Mouse (Mus musculus): ENCODE measurements around the gene Dnajb11. TPM values are rescaled to one million over a fixed set of nuclear protein-coding genes. Genes with fewer than 3 reads are reported as not detected.

The Dnajb11 gene
- polyA plus RNA-seq, 1 experiment from 2014 or later: 122 TPM

DNA sequence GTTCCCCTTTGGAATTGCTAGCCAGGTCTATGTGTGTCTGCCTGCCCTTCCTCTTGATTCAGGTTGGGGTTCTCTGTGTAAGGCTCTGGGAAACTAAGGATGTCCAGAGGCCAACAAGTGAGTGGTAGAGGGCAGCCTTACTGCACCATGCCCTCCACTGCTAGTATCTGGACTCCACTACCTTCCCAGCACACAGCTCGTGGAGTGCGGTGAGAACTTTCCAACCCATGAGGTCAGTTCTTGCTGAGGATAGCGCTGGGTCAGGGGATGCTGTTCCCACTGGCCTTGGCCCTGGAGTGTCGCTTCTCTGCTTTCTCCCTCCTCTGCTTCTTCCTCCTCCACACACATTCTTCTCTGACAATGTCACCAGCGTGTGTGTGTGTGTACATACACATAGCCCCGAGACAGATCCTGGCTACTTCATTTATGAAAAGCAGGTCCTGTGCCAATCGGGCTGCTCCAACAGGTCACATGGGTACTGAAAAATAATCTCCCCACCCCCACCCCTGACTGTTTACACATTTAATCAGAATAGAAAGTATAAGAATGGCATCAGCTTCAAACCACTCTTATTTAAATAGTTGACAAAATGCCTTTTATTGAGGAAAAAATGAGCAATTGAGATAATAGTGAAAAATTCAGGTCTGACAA lies 22.4 kb downstream of the Dnajb11 start:
- ATAC-seq: no peak
- H3K27me3 ChIP-seq (replicated peaks; ENCODE audit: control insufficient read depth, insufficient read depth, low read length): no peaks in the 10 kb centered on the region
- H3K9ac ChIP-seq (ENCODE audit: low read depth, low read length): no peak overlapping the region
- H3K36me3 ChIP-seq (ENCODE audit: control insufficient read depth, insufficient read depth): no peaks in the 10 kb centered on the region
- H3K4me3 ChIP-seq (ENCODE audit: low read depth, low read length): no peak overlapping the region
- 67% methylated on average over 7 of the region's 7 CpGs for WGBS
- H3K9me3 ChIP-seq (ENCODE audit: control insufficient read depth): no peaks in the 10 kb centered on the region
- no peaks in the 10 kb centered on the region for H3K4me1 ChIP-seq (replicated peaks; ENCODE audit: control insufficient read depth, insufficient read depth, low read length)
- no peak for TF ChIP-seq CTCF (IDR thresholded peaks at IDR 0.05; ENCODE audit: low read depth)
- no peak overlapping the region for H3K27ac ChIP-seq (ENCODE audit: low read depth, low read length)
- no peak overlapping the region for H3K4me2 ChIP-seq (replicated peaks; ENCODE audit: low read depth)

DNA sequence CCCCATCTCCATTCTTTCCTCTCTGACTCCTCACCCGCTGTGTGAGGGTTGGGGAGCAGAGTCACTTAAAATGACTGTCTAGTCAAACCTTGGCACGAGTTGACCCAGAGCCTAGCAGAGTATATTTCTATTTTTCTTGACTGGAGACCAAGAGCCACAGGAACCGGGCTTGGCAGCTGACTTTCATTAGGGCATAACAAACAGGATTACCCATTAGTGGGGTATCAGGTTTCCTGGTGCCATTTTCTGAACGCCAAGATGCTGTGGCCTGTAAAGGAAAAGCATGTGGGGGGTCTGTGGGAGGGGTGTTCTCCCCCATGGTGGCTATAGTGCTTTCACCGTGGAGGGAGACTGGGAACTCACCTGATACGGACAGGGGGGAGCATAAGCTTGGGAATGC lies 23.3 kb downstream of the Dnajb11 start:
- 36% methylated on average over 6 of the region's 6 CpGs for WGBS
- Histone ChIP-seq H3K4me1 (replicated peaks; ENCODE audit: control insufficient read depth, insufficient read depth, low read length) (no peaks in the 10 kb centered on the region), H3K27ac (ENCODE audit: low read depth, low read length) (no peak overlapping the region), H3K4me3 (ENCODE audit: low read depth, low read length) (no peak overlapping the region), H3K36me3 (ENCODE audit: control insufficient read depth, insufficient read depth) (no peaks in the 10 kb centered on the region), H3K9ac (ENCODE audit: low read depth, low read length) (no peak overlapping the region), H3K27me3 (replicated peaks; ENCODE audit: control insufficient read depth, insufficient read depth, low read length) (no peaks in the 10 kb centered on the region), H3K4me2 (replicated peaks; ENCODE audit: low read depth) (no peak overlapping the region), H3K9me3 (ENCODE audit: control insufficient read depth) (no peaks in the 10 kb centered on the region)
- TF ChIP-seq CTCF (IDR thresholded peaks at IDR 0.05; ENCODE audit: low read depth): no peak
- no peak for ATAC-seq

DNA sequence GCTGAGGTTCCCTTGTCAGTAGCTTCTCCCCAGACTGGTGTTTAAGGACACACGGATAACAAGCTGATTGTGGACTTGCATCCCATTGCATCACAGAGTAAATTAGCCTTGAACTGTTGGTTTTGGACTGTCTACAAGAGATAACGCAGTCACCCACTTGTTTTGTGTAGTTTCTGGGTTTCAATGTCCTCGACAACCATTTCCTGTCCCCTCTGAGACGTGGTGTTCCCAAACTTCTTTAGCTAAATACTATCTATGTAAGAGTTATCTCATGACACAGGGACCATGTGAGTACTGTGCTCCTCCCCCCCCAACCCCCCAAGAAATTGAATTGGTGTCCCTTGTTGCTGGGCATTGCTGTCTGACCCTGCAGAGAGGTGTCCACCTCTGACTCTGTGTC lies 23.8 kb downstream of the Dnajb11 start:
- 57% methylated on average over 4 of the region's 4 CpGs for WGBS
- no peak for ATAC-seq
- no peak for TF ChIP-seq CTCF (IDR thresholded peaks at IDR 0.05; ENCODE audit: low read depth)
- Histone ChIP-seq H3K4me2 (replicated peaks; ENCODE audit: low read depth) (no peak overlapping the region), H3K27ac (ENCODE audit: low read depth, low read length) (no peak overlapping the region), H3K4me3 (ENCODE audit: low read depth, low read length) (no peak overlapping the region), H3K9me3 (ENCODE audit: control insufficient read depth) (no peaks in the 10 kb centered on the region), H3K4me1 (replicated peaks; ENCODE audit: control insufficient read depth, insufficient read depth, low read length) (no peaks in the 10 kb centered on the region), H3K9ac (ENCODE audit: low read depth, low read length) (no peak overlapping the region), H3K27me3 (replicated peaks; ENCODE audit: control insufficient read depth, insufficient read depth, low read length) (no peaks in the 10 kb centered on the region), H3K36me3 (ENCODE audit: control insufficient read depth, insufficient read depth) (no peaks in the 10 kb centered on the region)

DNA sequence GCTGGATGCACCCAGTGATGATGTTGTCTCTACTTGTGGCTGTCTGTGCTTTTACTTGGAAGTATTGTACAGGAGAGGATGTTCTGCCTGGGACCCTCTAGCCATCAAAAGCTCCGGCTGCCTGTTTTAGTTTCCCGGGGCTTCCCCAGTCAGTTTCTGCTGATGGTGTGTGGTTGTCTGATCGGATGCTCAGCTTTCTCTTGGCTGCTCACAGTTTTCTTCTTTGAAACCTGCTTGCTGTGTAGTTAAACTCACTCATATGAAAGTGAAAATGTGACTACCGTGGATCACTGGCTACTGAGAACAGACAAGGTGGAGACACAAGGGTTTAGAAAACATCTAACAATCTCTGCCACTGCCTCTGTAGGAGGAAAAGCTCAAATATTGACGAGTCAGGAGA lies 25.8 kb downstream of the Dnajb11 start:
- no peaks in the 10 kb centered on the region for H3K36me3 ChIP-seq (ENCODE audit: control insufficient read depth, insufficient read depth)
- ATAC-seq: no peak
- no peak overlapping the region for H3K4me2 ChIP-seq (replicated peaks; ENCODE audit: low read depth)
- H3K4me1 ChIP-seq (replicated peaks; ENCODE audit: control insufficient read depth, insufficient read depth, low read length): no peaks in the 10 kb centered on the region
- WGBS: 75% methylated on average over 5 of the region's 5 CpGs
- H3K9ac ChIP-seq (ENCODE audit: low read depth, low read length): no peak overlapping the region
- H3K4me3 ChIP-seq (ENCODE audit: low read depth, low read length): no peak overlapping the region
- no peak for TF ChIP-seq CTCF (IDR thresholded peaks at IDR 0.05; ENCODE audit: low read depth)
- H3K27me3 ChIP-seq (replicated peaks; ENCODE audit: control insufficient read depth, insufficient read depth, low read length): no peaks in the 10 kb centered on the region
- no peaks in the 10 kb centered on the region for H3K9me3 ChIP-seq (ENCODE audit: control insufficient read depth)
- H3K27ac ChIP-seq (ENCODE audit: low read depth, low read length): no peak overlapping the region

DNA sequence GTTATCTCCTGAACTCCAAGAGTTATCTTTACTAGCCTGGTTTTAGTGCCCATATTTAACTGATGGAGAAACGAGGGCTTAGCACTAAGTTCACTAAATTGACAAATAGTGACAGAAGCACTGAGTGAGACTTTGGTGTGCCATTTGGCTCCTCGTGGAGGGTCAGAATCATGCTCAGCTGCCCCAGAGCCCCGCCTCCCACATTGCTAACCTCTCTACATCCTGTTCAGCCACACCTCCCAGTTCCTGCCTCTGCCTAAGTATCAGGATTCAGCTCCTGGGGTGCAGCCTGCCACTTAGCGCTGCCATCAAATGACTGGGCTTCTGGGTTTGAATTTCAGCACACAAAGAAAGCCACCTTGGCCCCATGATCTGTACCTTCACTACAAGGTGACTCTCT lies 27.7 kb downstream of the Dnajb11 start:
- H3K27me3 ChIP-seq (replicated peaks; ENCODE audit: control insufficient read depth, insufficient read depth, low read length): no peaks in the 10 kb centered on the region
- H3K27ac ChIP-seq (ENCODE audit: low read depth, low read length): no peak overlapping the region
- no peak overlapping the region for H3K4me3 ChIP-seq (ENCODE audit: low read depth, low read length)
- H3K4me2 ChIP-seq (replicated peaks; ENCODE audit: low read depth): no peak overlapping the region
- TF ChIP-seq CTCF (IDR thresholded peaks at IDR 0.05; ENCODE audit: low read depth): no peak
- no peaks in the 10 kb centered on the region for H3K4me1 ChIP-seq (replicated peaks; ENCODE audit: control insufficient read depth, insufficient read depth, low read length)
- no peaks in the 10 kb centered on the region for H3K36me3 ChIP-seq (ENCODE audit: control insufficient read depth, insufficient read depth)
- WGBS: 17% methylated on average over 4 of the region's 4 CpGs
- no peak for ATAC-seq
- no peaks in the 10 kb centered on the region for H3K9me3 ChIP-seq (ENCODE audit: control insufficient read depth)
- H3K9ac ChIP-seq (ENCODE audit: low read depth, low read length): no peak overlapping the region

DNA sequence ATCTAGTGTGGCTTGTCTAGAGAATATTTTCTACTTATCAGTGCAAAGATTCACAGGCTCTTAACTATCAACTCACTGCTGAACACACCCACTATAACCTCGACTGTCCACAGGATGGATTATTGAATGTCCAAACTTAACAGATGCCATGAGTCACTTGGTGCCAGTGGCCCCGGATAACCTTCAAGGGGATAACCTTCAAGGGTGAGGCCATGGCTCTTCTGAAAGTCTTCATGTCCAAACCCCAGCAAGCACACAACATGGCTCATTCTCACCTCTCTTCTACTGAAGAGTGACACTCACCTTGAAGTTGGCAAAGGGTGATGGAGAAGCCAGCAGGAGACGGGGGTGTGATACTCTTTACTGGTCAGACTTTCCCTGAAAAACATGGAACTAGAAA lies 29.1 kb downstream of the Dnajb11 start:
- 55% methylated on average over 3 of the region's 3 CpGs for WGBS
- Histone ChIP-seq H3K4me2 (replicated peaks; ENCODE audit: low read depth) (no peak overlapping the region), H3K4me1 (replicated peaks; ENCODE audit: control insufficient read depth, insufficient read depth, low read length) (no peaks in the 10 kb centered on the region), H3K9ac (ENCODE audit: low read depth, low read length) (no peak overlapping the region), H3K27ac (ENCODE audit: low read depth, low read length) (no peak overlapping the region), H3K9me3 (ENCODE audit: control insufficient read depth) (no peaks in the 10 kb centered on the region), H3K27me3 (replicated peaks; ENCODE audit: control insufficient read depth, insufficient read depth, low read length) (no peaks in the 10 kb centered on the region), H3K36me3 (ENCODE audit: control insufficient read depth, insufficient read depth) (no peaks in the 10 kb centered on the region), H3K4me3 (ENCODE audit: low read depth, low read length) (no peak overlapping the region)
- ATAC-seq: no peak
- no peak for TF ChIP-seq CTCF (IDR thresholded peaks at IDR 0.05; ENCODE audit: low read depth)

DNA sequence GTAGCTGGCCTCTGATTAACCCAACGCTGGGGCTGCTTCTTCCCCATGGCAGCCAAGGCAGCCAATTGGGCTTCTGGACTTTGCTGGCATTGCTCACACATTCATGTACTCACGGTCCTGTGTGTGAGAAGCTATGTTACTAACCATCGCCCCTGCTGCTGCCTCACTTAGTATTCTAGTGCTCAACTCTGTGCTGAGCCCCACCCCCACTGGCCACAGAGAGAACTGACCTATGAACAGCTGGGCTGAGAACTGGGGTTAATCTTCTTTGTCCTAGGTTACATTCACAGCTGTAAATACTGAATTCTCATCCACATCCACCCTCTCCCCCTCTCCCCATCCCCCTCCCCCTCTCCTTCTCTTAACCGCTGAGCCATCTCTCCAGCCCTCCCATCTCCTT lies 31.2 kb downstream of the Dnajb11 start:
- H3K27ac ChIP-seq (ENCODE audit: low read depth, low read length): no peak overlapping the region
- H3K36me3 ChIP-seq (ENCODE audit: control insufficient read depth, insufficient read depth): no peaks in the 10 kb centered on the region
- no peak overlapping the region for H3K9ac ChIP-seq (ENCODE audit: low read depth, low read length)
- no peaks in the 10 kb centered on the region for H3K27me3 ChIP-seq (replicated peaks; ENCODE audit: control insufficient read depth, insufficient read depth, low read length)
- H3K4me1 ChIP-seq (replicated peaks; ENCODE audit: control insufficient read depth, insufficient read depth, low read length): no peaks in the 10 kb centered on the region
- 82% methylated on average over 4 of the region's 4 CpGs for WGBS
- TF ChIP-seq CTCF (IDR thresholded peaks at IDR 0.05; ENCODE audit: low read depth): no peak
- H3K4me2 ChIP-seq (replicated peaks; ENCODE audit: low read depth): no peak overlapping the region
- ATAC-seq: no peak
- no peak overlapping the region for H3K4me3 ChIP-seq (ENCODE audit: low read depth, low read length)
- no peaks in the 10 kb centered on the region for H3K9me3 ChIP-seq (ENCODE audit: control insufficient read depth)

Data from intestine, postnatal 0 days (tissue).